Mouse (Mus musculus): Measurements from ENCODE around the gene Chrnb1.

GRCm38 (mm10) chr11:69834001-69834549, 38.3 kb upstream of the Chrnb1 start:
- TF ChIP-seq CTCF (IDR thresholded peaks at IDR 0.05; ENCODE audit: borderline replicate concordance, extremely low read depth, insufficient read depth, insufficient read length) (no peak), POLR2A (IDR thresholded peaks at IDR 0.05; ENCODE audit: borderline replicate concordance, extremely low read depth, insufficient read depth, insufficient read length, poor library complexity, severe bottlenecking) (no peak)
